Mouse (Mus musculus) lung, adult 10 weeks (tissue): Measurements from ENCODE around the gene Sin3b. TPM values are rescaled to one million over a fixed set of nuclear protein-coding genes. Genes with fewer than 3 reads are reported as not detected.

Experiments used
- polyA plus RNA-seq: library from polyadenylated mRNA; stranded (reverse); fragments of 350-450 nt; fragmentation: Illumina TruSeq; extraction: RNeasy Lipid Tissue Mini Kit (QIAGEN cat#74804); gene quantifications from one replicate; pipeline ENCODE4 v1.2.3, GENCODE M21; 2014; ENCODE audit warnings: low read depth, low replicate concordance; ENCODE audit not compliant: insufficient read depth

Sin3b gene
- polyA plus RNA-seq, result 89.1 TPM

DNA sequence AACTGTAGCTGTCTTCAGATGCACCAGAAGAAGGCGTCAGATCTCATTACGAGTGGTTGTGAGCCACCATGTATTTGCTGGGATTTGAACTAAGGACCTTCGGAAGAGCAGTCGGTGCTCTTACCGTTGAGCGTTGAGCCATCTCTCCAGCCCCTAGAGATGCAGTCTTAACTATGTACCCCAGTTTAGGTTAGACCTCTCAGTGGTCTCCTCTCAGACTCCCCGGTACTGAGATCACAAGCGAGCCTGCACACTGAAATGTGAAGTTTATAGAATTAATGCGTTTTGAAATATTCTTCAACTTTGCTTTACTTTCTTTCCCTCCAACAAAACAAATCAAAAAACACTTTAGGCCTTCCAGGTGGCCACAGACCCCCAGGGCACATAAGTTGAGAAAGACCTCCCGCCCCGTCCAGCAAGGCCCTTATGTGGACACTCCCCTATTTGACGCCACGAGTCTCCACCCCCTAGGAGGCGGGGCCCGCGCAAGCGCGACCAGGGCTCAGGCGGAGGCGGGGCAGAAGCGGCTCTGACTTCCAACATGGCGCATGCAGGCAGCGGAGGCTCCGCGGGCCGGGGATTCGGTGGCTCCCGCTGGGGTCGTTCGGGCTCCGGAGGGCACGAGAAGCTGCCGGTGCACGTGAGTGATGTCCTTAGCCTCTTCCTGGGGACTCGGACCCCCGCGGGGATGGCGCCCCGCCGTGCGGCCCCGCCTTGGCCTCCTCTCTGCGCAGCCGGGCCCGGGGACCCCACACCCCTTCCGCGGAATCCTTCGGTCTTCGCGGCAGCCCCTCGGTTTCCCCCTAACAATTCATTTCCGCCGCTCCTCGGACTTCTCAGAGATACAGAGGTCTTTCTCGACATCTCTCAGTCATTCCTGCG, at the start of gene Sin3b:
TSS of gene Sin3b (plus strand) at position 517 of the 882 bp plus-strand sequence.

GRCm38 (mm10) chr8:72761322-72762051, 38.4 kb downstream of the Sin3b start, which contains the start of gene F2rl3:
TSS of gene F2rl3 (plus strand) at chr8:72761880.

Other genes with a start within 250 kb of the Sin3b start
- 12.6 TPM for gene Cherp, start 248.1 kb upstream of the Sin3b start, polyA plus RNA-seq
- gene Slc35e1, start 230.7 kb upstream of the Sin3b start, polyA plus RNA-seq, result 14.9 TPM
- gene Med26, start 175.0 kb upstream of the Sin3b start, polyA plus RNA-seq, result 3.8 TPM
- 87.2 TPM for gene Smim7, start 152.2 kb upstream of the Sin3b start, polyA plus RNA-seq
- gene Tmem38a, start 151.2 kb upstream of the Sin3b start, polyA plus RNA-seq, result 15.7 TPM
- gene Nwd1, start 76.6 kb upstream of the Sin3b start, polyA plus RNA-seq, result 0.38 TPM
- gene F2rl3, start 38.6 kb downstream of the Sin3b start, polyA plus RNA-seq, result 0.41 TPM